Mouse (Mus musculus) bone marrow, adult 2 months (tissue): ENCODE measurements around the gene Cd244a.

ENCODE experiments used
- CTCF ChIP-seq: fragments of 200-500 bp; IDR thresholded peaks from 2 replicates; pipeline ENCODE4 v1.5.1; 2011; ENCODE audit warnings: low read length, control low read depth; ENCODE audit not compliant: control insufficient read depth, insufficient read depth
- POLR2A ChIP-seq: fragments of 200-500 bp; IDR thresholded peaks from 2 replicates; pipeline ENCODE4 v1.6.1; 2011; ENCODE audit warnings: low read depth, mild to moderate bottlenecking, control low read depth, low read length, borderline replicate concordance; ENCODE audit not compliant: control insufficient read depth

DNA sequence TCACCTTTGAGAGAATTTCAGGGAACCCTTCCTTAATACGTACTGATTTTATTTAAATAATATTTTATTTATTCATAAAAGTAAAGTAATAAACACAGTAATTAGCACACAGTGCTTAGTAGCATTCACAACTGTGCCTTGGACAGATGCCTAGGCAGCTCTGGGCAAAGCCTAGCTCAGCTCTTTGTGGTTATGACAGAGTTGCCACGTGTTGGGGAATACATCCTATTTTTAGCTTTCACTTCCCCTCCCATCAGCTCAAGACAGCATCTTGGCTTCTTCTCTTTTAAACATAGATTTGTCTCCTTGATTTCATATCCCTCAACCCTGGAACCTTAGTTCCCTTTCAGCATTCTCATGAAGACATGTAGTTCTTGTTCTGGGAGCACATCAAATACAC lies 72.5 kb downstream of the Cd244a start:
- TF ChIP-seq POLR2A: no peak
- no peak for TF ChIP-seq CTCF
